Mouse (Mus musculus): Measurements from ENCODE around the gene Eno2.

GRCm38 (mm10) chr6:124728621-124729020 is 40.9 kb downstream of the Eno2 start:
- TF ChIP-seq CTCF (IDR thresholded peaks at IDR 0.05; ENCODE audit: low read depth): no peak
- TF ChIP-seq EP300 (optimal IDR thresholded peaks at IDR 0.05): no peak

Data from stomach, postnatal 0 days (tissue).